Mouse (Mus musculus): ENCODE results near the gene Mrpl58.

GRCm38 (mm10) chr11:115372015-115372414 lies 31.5 kb upstream of the Mrpl58 start:
- no peak for TF ChIP-seq CTCF (IDR thresholded peaks at IDR 0.05; ENCODE audit: low read depth)
- no peak for TF ChIP-seq EP300 (IDR thresholded peaks at IDR 0.05; ENCODE audit: low read depth)

All from liver, embryonic 14.5 days (tissue).